Mouse (Mus musculus) neural tube, embryonic 13.5 days (tissue): ENCODE data around the gene Efhd1. TPM values are rescaled to one million over a fixed set of nuclear protein-coding genes. Genes with fewer than 3 reads are reported as not detected.

Experiments used
- polyA plus RNA-seq: library from polyadenylated mRNA; unstranded; fragments of >200 nt; fragmentation: Nextera tagmentation; extraction: Ambion mirVana; gene quantifications from 2 replicates; pipeline ENCODE4 v1.2.1, GENCODE M21; 2015

Efhd1 gene
- polyA plus RNA-seq, 1 experiment from 2014 or later, result 1.2 TPM

Other genes with a start within 250 kb of the Efhd1 start
- not detected in 2 replicates for gene Alppl2, start 174.4 kb upstream of the Efhd1 start, polyA plus RNA-seq
- gene Alpi, start 162.8 kb upstream of the Efhd1 start, polyA plus RNA-seq, result not detected in 2 replicates
- not detected in 2 replicates for gene Akp3, start 139.4 kb upstream of the Efhd1 start, polyA plus RNA-seq
- 62.4 and 73.8 TPM in 2 replicates for gene Ecel1, start 107.8 kb upstream of the Efhd1 start, polyA plus RNA-seq
- gene Prss56, start 81.0 kb upstream of the Efhd1 start, polyA plus RNA-seq, result 6.6 and 7.1 TPM in 2 replicates
- gene Chrnd, start 73.8 kb upstream of the Efhd1 start, polyA plus RNA-seq, result 0.31 and 0.62 TPM in 2 replicates
- gene Chrng, start 59.7 kb upstream of the Efhd1 start, polyA plus RNA-seq, result 0.57 and 1.7 TPM in 2 replicates
- gene Eif4e2, start 50.4 kb upstream of the Efhd1 start, polyA plus RNA-seq, result 108 and 115 TPM in 2 replicates
- gene Gigyf2, start 62.6 kb downstream of the Efhd1 start, polyA plus RNA-seq, result 69.4 and 73.3 TPM in 2 replicates
- 0.70 and 5.3 TPM in 2 replicates for gene Kcnj13, start 130.4 kb downstream of the Efhd1 start, polyA plus RNA-seq
- 0.73 and 1.4 TPM in 2 replicates for gene Snorc, start 205.9 kb downstream of the Efhd1 start, polyA plus RNA-seq
- 0.24 TPM in 1 of 2 replicates, not detected in the other for gene Neu2, start 245.5 kb downstream of the Efhd1 start, polyA plus RNA-seq